Mouse (Mus musculus): Measurements from ENCODE around the gene Agap3. TPM values are rescaled to one million over a fixed set of nuclear protein-coding genes. Genes with fewer than 3 reads are reported as not detected.

Gene Agap3
- 195 and 199 TPM in 2 replicates for polyA plus RNA-seq (2012; rRNA removed)

GRCm38 (mm10) chr5:24452030-24452690, at the start of gene Agap3:
Agap3 (plus strand) TSS chr5:24452177.

DNA sequence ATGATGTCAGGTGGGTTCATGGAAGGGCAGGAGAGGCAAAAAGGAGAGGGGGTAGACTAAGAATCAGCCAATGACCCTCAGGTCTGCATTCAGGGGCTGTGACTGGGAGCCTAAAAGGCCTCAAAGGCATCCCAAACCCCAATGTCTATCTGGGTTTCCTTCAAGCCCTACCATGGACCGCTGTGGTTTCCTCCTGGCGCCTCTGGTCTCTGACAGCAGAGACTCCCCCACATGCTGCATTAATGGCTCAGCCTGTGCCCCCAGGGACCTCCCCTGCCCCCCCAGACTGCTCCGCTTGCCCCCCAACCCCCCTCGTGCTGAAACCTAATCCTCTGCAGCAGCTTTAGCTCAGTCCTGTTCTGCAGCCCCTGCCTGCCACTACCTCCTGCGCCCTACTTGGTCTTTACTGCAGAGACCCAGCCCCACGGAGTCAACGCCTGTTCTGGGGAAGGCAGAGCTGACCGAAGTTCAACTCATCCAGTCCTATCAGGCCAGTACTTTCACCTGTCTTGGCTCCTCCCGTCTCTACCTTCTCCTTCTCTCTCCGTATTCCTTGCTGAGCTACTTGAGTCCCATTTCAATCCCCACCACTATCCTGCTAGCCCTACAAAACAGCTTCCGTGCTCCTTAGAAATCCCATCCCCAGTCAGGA, 38.8 kb upstream of the Agap3 start, which contains the start of gene Asic3:
Gene Asic3 (plus strand): TSS at position 351 of the 652 bp plus-strand sequence.

GRCm38 (mm10) chr5:24423129-24424003, 28.6 kb upstream of the Agap3 start, which contains the start of the genes Cdk5 and Slc4a2:
Cdk5 (minus strand) TSS chr5:24423530.
Slc4a2 (plus strand) TSS chr5:24423837.

GRCm38 (mm10) chr5:24444746-24445427, 7.1 kb upstream of the Agap3 start, which contains the start of gene Fastk:
Fastk (minus strand) TSS chr5:24445287.

DNA sequence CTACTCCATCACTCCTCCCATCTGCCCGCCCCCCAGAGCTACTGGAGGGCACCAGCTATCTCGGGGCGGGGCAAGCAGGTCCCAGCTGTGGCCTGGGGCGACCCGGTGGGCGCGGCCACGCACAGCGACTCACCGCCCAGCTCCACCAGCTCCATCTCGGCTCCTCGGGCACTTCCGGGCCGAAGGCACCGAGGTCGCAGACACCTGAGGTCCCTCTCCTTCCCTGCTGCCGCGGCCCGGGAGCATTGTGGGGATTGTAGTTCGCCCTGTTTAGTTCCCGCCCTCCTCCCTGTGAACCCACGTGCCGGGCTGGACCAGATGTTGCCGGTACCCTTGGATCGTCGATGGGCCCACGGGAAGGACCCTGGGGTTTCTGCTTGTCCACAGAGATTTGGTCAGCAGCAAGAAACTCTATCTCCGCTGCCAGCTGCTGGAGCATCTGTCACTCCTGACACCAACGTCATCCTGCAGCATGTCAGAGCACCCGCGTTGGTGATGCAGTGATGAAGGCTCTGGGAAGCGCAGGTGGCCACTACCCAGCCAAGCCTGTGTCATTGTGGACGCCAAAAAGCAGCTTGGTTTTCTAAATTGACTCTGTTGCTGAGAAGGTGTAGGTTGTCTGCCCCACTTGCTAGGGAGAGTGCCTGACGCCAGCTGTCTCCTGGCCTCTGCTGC, 4.2 kb upstream of the Agap3 start, which contains the start of gene Tmub1:
Gene Tmub1 (minus strand): TSS at position 231 of the 675 bp plus-strand sequence.

GRCm38 (mm10) chr5:24526889-24527230, 74.9 kb downstream of the Agap3 start, which contains the start of gene Gbx1:
Gbx1 (minus strand) TSS chr5:24527202.

DNA sequence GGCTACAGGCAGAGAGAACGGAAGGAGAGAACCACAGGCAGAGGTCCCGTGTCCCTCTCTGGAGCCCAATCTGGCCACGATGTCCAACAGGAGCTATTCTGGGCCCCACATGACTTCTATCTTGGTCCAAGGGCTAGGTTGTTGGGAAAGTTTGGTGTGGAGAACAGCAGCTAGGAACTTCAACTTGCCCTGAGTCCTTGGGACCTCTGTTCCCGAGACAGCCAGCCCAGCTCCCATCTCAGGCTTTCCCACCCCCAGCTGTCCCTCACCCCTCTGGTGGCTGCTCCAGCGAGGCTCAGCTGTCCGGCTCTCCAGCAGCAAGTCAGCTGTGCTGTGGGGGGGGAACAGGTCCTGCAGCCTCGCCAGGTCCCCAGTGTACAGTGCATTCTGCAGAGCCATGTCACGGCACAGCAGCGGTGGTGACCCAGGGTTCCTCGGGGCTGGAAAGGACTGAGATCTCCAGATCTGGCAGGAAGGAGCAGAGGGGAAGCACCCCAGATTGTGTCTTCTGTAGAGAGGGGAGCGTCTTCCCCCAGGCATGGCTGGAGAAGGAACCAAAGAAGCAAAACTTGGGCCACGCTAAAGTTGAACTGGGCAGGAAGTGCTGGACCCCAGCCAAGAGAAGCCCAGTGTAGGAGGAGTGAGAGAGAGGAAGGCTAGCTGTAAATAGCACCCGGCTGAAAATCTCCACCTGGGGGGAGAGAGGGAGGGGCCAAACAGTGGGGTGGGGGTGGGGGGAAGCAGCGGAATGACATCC, 88.6 kb downstream of the Agap3 start, which contains the start of gene Asb10:
Gene Asb10 (minus strand): TSS at position 592 of the 757 bp plus-strand sequence.

Other genes starting within 250 kb of the Agap3 start
- 33.9 and 40.9 TPM in 2 replicates for gene Kcnh2, start 100.6 kb upstream of the Agap3 start, polyA plus RNA-seq (2012; rRNA removed)
- 9.0 and 9.2 TPM in 2 replicates for gene Nos3, start 87.4 kb upstream of the Agap3 start, polyA plus RNA-seq (2012; rRNA removed)
- 1.1 and 1.3 TPM in 2 replicates for gene Atg9b, start 60.0 kb upstream of the Agap3 start, polyA plus RNA-seq (2012; rRNA removed)
- gene Abcb8, start 58.5 kb upstream of the Agap3 start, polyA plus RNA-seq (2012; rRNA removed) = 49.0 and 50.9 TPM in 2 replicates
- gene Asic3, start 38.8 kb upstream of the Agap3 start, polyA plus RNA-seq (2012; rRNA removed) = 1.4 and 5.2 TPM in 2 replicates
- 177 and 195 TPM in 2 replicates for gene Cdk5, start 28.6 kb upstream of the Agap3 start, polyA plus RNA-seq (2012; rRNA removed)
- 42.4 and 45.9 TPM in 2 replicates for gene Slc4a2, start 28.3 kb upstream of the Agap3 start, polyA plus RNA-seq (2012; rRNA removed)
- 193 and 194 TPM in 2 replicates for gene Fastk, start 6.9 kb upstream of the Agap3 start, polyA plus RNA-seq (2012; rRNA removed)
- 50.2 and 50.7 TPM in 2 replicates for gene Tmub1, start 4.3 kb upstream of the Agap3 start, polyA plus RNA-seq (2012; rRNA removed)
- 3.5 and 4.0 TPM in 2 replicates for gene Gbx1, start 75.0 kb downstream of the Agap3 start, polyA plus RNA-seq (2012; rRNA removed)
- 0.22 and 0.46 TPM in 2 replicates for gene Asb10, start 88.8 kb downstream of the Agap3 start, polyA plus RNA-seq (2012; rRNA removed)
- gene 4931409K22Rik, start 104.6 kb downstream of the Agap3 start, polyA plus RNA-seq (2012; rRNA removed) = 0.43 and 0.49 TPM in 2 replicates
- gene Abcf2, start 125.3 kb downstream of the Agap3 start, polyA plus RNA-seq (2012; rRNA removed) = 70.8 and 79.3 TPM in 2 replicates
- 28.3 and 31.8 TPM in 2 replicates for gene Chpf2, start 134.6 kb downstream of the Agap3 start, polyA plus RNA-seq (2012; rRNA removed)
- gene Smarcd3, start 172.2 kb downstream of the Agap3 start, polyA plus RNA-seq (2012; rRNA removed) = 146 and 174 TPM in 2 replicates
- gene Nub1, start 233.4 kb downstream of the Agap3 start, polyA plus RNA-seq (2012; rRNA removed) = 55.1 and 60.7 TPM in 2 replicates